12 mouse cellular contexts compared by ENCODE assay signal in the genomic region with DNA sequence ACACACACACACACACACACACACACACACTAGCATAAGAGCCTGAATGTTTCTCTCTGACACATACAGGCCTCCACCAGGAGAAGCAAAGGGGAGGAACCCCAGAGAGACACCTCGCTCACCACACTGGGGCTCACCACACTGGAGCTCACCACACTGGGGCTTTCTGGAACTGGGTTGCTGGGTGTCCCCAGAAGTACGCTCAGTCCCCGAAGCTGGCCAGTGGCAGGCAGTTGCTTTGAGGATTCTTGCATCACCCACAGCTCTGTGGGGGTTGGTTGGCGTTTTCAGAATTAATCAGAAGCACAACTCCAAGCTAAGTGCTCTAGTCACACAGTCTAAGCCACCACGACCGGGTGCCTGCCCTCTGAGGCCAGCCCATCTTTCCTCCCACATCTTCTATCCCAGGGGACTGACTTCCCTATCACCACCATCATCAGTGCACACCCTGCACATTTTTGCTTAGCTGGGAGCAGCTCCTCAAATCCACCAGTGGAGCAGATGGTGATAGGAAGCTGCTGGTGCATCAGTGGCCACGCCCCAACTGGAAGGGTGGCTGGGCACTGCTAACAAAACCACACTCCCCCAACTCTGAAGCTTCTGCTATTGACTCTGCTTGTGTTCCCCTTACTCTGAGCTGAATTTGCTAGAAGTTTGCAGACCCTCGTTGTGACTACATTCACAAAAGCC. TPM values are rescaled to one million over a fixed set of nuclear protein-coding genes. Genes with fewer than 3 reads are reported as not detected.
DNase-seq lines count a peak whose midpoint lies in the region; ATAC-seq and TF ChIP-seq lines count a peak whose summit lies in the region.
"Had no signal": no experiment of that assay in that cellular context is flagged by ENCODE, and none has a peak within 500 bp of the region (broad histone marks: within the 10 kb centered on the region; RNA-seq: fewer than 3 reads in every experiment).

No protein-coding gene starts in this region.

- no peak for TF ChIP-seq POLR2A in spleen, adult 2 months (IDR thresholded peaks at IDR 0.05; ENCODE audit: low read depth, low read length)

- H3K27me3 ChIP-seq in spleen, adult 2 months (ENCODE audit: control insufficient read depth, insufficient read depth, low read length): no peaks in the 10 kb centered on the region
- no peaks in the 10 kb centered on the region for H3K27me3 ChIP-seq in liver, embryonic 15.5 days
- H3K27me3 ChIP-seq: hindbrain, embryonic 13.5 days; limb, embryonic 15.5 days had no signal

- ATAC-seq in liver, embryonic 15.5 days (ENCODE audit: insufficient read depth): peak; percentile 45
- ATAC-seq in inflammation-experienced regulatory T-cells, adult 6 months: no peak

- H3K4me2 ChIP-seq in liver, embryonic 15.5 days: no peak overlapping the region; the same call in 1 of the 2 replicates
- H3K4me2 ChIP-seq: heart, embryonic 11.5 days; hindbrain, embryonic 13.5 days; limb, embryonic 15.5 days had no signal

- no peak for DNase-seq in spleen, adult 2 months (ENCODE audit: low read depth in 1 of 2, low spot score in 2 of 2)
- no peak for DNase-seq in spleen, adult 18-20 months
- peak; percentile 52 for DNase-seq in brain, adult 2 months (ENCODE audit: low read depth, low spot score)
- DNase-seq in urinary bladder, postnatal 10 days (ENCODE audit: low spot score): no peak
- no peak for DNase-seq in gastrocnemius, adult 8-10 months (ENCODE audit: low spot score in 2 of 2)
- DNase-seq: kidney, adult 9 months; lung, postnatal 4 days had no signal

- H3K9ac ChIP-seq in liver, embryonic 15.5 days: no peak overlapping the region
- H3K9ac ChIP-seq: hindbrain, embryonic 13.5 days; limb, embryonic 15.5 days had no signal

- H3K4me1 ChIP-seq in spleen, adult 2 months (ENCODE audit: control insufficient read depth, insufficient read depth, insufficient read length): peaks cover 3% of the 10 kb centered on the region; the same call in 1 of the 2 replicates
- peaks cover 58% of the 10 kb centered on the region for H3K4me1 ChIP-seq in liver, embryonic 15.5 days (replicated peaks)

- 0 out of 2 replicates have a peak overlapping the region, but pooled peaks have one; percentile 19 for H3K27ac ChIP-seq in spleen, adult 2 months (ENCODE audit: insufficient read depth, low read length)
- H3K27ac ChIP-seq in liver, embryonic 15.5 days (replicated peaks): peak overlapping the region; percentile 41; the same call in 1 of the 2 replicates
- H3K27ac ChIP-seq: hindbrain, embryonic 13.5 days; limb, embryonic 15.5 days had no signal

- no peak for TF ChIP-seq CTCF in spleen, adult 2 months (IDR thresholded peaks at IDR 0.05; ENCODE audit: extremely low read depth, insufficient read depth, insufficient read length, insufficient replicate concordance)

- H3K9me3 ChIP-seq in liver, embryonic 15.5 days (replicated peaks): no peaks in the 10 kb centered on the region
- H3K9me3 ChIP-seq: hindbrain, embryonic 13.5 days; limb, embryonic 15.5 days had no signal

- no peak overlapping the region for H3K4me3 ChIP-seq in spleen, adult 2 months (ENCODE audit: extremely low read depth, insufficient read depth, insufficient read length)
- no peak overlapping the region for H3K4me3 ChIP-seq in liver, embryonic 15.5 days (replicated peaks)
- H3K4me3 ChIP-seq: hindbrain, embryonic 13.5 days; limb, embryonic 15.5 days had no signal

- H3K36me3 ChIP-seq in spleen, adult 2 months (ENCODE audit: control insufficient read depth, insufficient read depth, low read length): no peaks in the 10 kb centered on the region
- H3K36me3 ChIP-seq in liver, embryonic 15.5 days (replicated peaks): no peaks in the 10 kb centered on the region
- H3K36me3 ChIP-seq: hindbrain, embryonic 13.5 days; limb, embryonic 15.5 days had no signal

- WGBS in spleen, adult 2 months: 13% methylated on average over 8 of the region's 8 CpGs
- WGBS in liver, embryonic 15.5 days (ENCODE audit: insufficient replicate concordance): 11% methylated on average over 8 of the region's 8 CpGs

RNA-seq across cellular contexts. Expression of gene Ptpre, which starts 51.5 kb away (rescaled TPM):
- 9.5 and 10.1 TPM in 2 replicates for polyA plus RNA-seq in spleen, adult 2 months (2012; rRNA removed)
- polyA plus RNA-seq in liver, embryonic 15.5 days (2015; fragmentation: Nextera tagmentation; extraction: Ambion mirVana): 2.8 and 2.9 TPM in 2 replicates
- polyA plus RNA-seq in inflammation-experienced regulatory T-cells, adult 6 months (2017; shearing (Covaris generic)): 10 to 100 TPM; 29.3 to 32.2 (median 30.3) TPM
- 1 to 10 TPM in 2 of 4 experiments, under 1 TPM in 2; 0.87 to 1.3 (median 1.0) TPM for total RNA-seq in gastrocnemius, adult 8-10 months (2022)
